Mouse (Mus musculus) kidney, adult 8-10 months (tissue): ENCODE results near the gene 1600012H06Rik.
A peak's percentile ranks its signal among the peaks of the same experiment; 100 is the strongest.
"Not testable (repeated sequence)": the region's sequence is repeated elsewhere in the genome, so short reads cannot be mapped to it uniquely, and the experiment has no call there.

Experiments used
- DNase-seq, 2 experiments: peaks; one replicate each; pipeline ENCODE4 v3.0.0; 2022

1600012H06Rik gene

GRCm38 (mm10) chr17:14944551-14944950 lies 1.6 kb downstream of the 1600012H06Rik start:
- DNase-seq: no peak

- DNase-seq: no peak
Measured at GRCm38 (mm10) chr17:14949161-14949827, 6.3 kb downstream of the 1600012H06Rik start.

GRCm38 (mm10) chr17:14953452-14953851 lies 10.5 kb downstream of the 1600012H06Rik start:
- no peak for DNase-seq

- no peak for DNase-seq
Measured at GRCm38 (mm10) chr17:14958686-14959327, 15.8 kb downstream of the 1600012H06Rik start.

- no peak for DNase-seq
Measured at GRCm38 (mm10) chr17:14959979-14960378, 17.0 kb downstream of the 1600012H06Rik start.

GRCm38 (mm10) chr17:14960520-14960919 lies 17.5 kb downstream of the 1600012H06Rik start:
- DNase-seq: peak in 1 of 2 experiments; percentile 11

- DNase-seq: peak; percentile 25 to 29
Measured at GRCm38 (mm10) chr17:14960951-14961556, 18.1 kb downstream of the 1600012H06Rik start, which contains the start of gene Phf10. TSS of gene Phf10 (minus strand) at chr17:14961273.

GRCm38 (mm10) chr17:14961557-14962154 lies 18.7 kb downstream of the 1600012H06Rik start:
- DNase-seq: not testable (repeated sequence)

GRCm38 (mm10) chr17:14968373-14968913 lies 25.5 kb downstream of the 1600012H06Rik start:
- not testable (repeated sequence) for DNase-seq

- DNase-seq: not testable (repeated sequence)
Measured at GRCm38 (mm10) chr17:14977718-14978361, 34.9 kb downstream of the 1600012H06Rik start.

- not testable (repeated sequence) for DNase-seq
Measured at GRCm38 (mm10) chr17:14978362-14979038, 35.5 kb downstream of the 1600012H06Rik start, which contains the start of the genes 9030025P20Rik and Gm3417. TSS of gene 9030025P20Rik (plus strand) at chr17:14978468. TSS of gene Gm3417 (minus strand) at chr17:14978790.

GRCm38 (mm10) chr17:14990116-14990702 lies 47.2 kb downstream of the 1600012H06Rik start:
- DNase-seq: peak in 1 of 2 experiments; percentile 0

- not testable (repeated sequence) for DNase-seq
Measured at GRCm38 (mm10) chr17:14992522-14993138, 49.6 kb downstream of the 1600012H06Rik start.

- DNase-seq: not testable (repeated sequence)
Measured at GRCm38 (mm10) chr17:14993139-14993832, 50.3 kb downstream of the 1600012H06Rik start.

- not testable (repeated sequence) for DNase-seq
Measured at GRCm38 (mm10) chr17:14994140-14994539, 51.2 kb downstream of the 1600012H06Rik start.

GRCm38 (mm10) chr17:15000047-15000446 lies 57.1 kb downstream of the 1600012H06Rik start:
- DNase-seq: not testable (repeated sequence)

GRCm38 (mm10) chr17:15009088-15009487 lies 66.1 kb downstream of the 1600012H06Rik start:
- not testable (repeated sequence) for DNase-seq
